Mouse (Mus musculus): Measurements from ENCODE around the gene Nutf2. TPM values are rescaled to one million over a fixed set of nuclear protein-coding genes. Genes with fewer than 3 reads are reported as not detected.

Gene Nutf2
- polyA plus RNA-seq, 2 experiments from 2014 or later = 9.9 to 48.7 TPM

Other genes starting within 250 kb of the Nutf2 start
- 10 to 100 TPM; 53.5 to 69.1 TPM for gene Ctcf, start 224.0 kb upstream of the Nutf2 start, polyA plus RNA-seq (2017; shearing (Covaris generic))
- 1 to 10 TPM in 1 of 2 experiments, under 1 TPM in 1; 0.99 to 2.3 TPM for gene Agrp, start 223.2 kb upstream of the Nutf2 start, polyA plus RNA-seq (2017; shearing (Covaris generic))
- gene Carmil2, start 174.3 kb upstream of the Nutf2 start, polyA plus RNA-seq (2017; shearing (Covaris generic)) = 1 to 10 TPM; 5.0 to 8.1 TPM
- gene Acd, start 159.5 kb upstream of the Nutf2 start, polyA plus RNA-seq (2017; shearing (Covaris generic)) = 100 to 1,000 TPM in 1 of 2 experiments, 10 to 100 TPM in 1; 70.0 to 102 TPM
- gene Pard6a, start 159.4 kb upstream of the Nutf2 start, polyA plus RNA-seq (2017; shearing (Covaris generic)) = 10 to 100 TPM; 10.1 to 13.9 TPM
- gene 4933405L10Rik, start 152.9 kb upstream of the Nutf2 start, polyA plus RNA-seq (2017; shearing (Covaris generic)) = not detected
- gene Enkd1, start 152.4 kb upstream of the Nutf2 start, polyA plus RNA-seq (2017; shearing (Covaris generic)) = 1 to 10 TPM; 2.7 to 2.8 TPM
- gene Gfod2, start 101.9 kb upstream of the Nutf2 start, polyA plus RNA-seq (2017; shearing (Covaris generic)) = 1 to 10 TPM; 2.6 to 3.7 TPM
- 1 to 10 TPM; 7.6 to 10.0 TPM for gene Ranbp10, start 33.2 kb upstream of the Nutf2 start, polyA plus RNA-seq (2017; shearing (Covaris generic))
- gene Tsnaxip1, start 32.8 kb upstream of the Nutf2 start, polyA plus RNA-seq (2017; shearing (Covaris generic)) = under 1 TPM in 1 of 2 experiments, not detected in 1; 0.19 TPM
- gene Cenpt, start 7.3 kb upstream of the Nutf2 start, polyA plus RNA-seq (2017; shearing (Covaris generic)) = 10 to 100 TPM; 14.1 to 23.3 TPM
- gene Thap11, start 5.4 kb upstream of the Nutf2 start, polyA plus RNA-seq (2017; shearing (Covaris generic)) = 1 to 10 TPM; 4.5 to 6.0 TPM
- gene Edc4, start 20.3 kb downstream of the Nutf2 start, polyA plus RNA-seq (2017; shearing (Covaris generic)) = 10 to 100 TPM; 30.2 to 66.0 TPM
- 1 to 10 TPM in 1 of 2 experiments, not detected in 1; 1.5 TPM for gene Nrn1l, start 33.0 kb downstream of the Nutf2 start, polyA plus RNA-seq (2017; shearing (Covaris generic))
- 10 to 100 TPM; 10.6 to 18.1 TPM for gene Pskh1, start 39.9 kb downstream of the Nutf2 start, polyA plus RNA-seq (2017; shearing (Covaris generic))
- gene Ctrl, start 73.3 kb downstream of the Nutf2 start, polyA plus RNA-seq (2017; shearing (Covaris generic)) = 1 to 10 TPM; 1.6 to 3.6 TPM
- gene Psmb10, start 77.9 kb downstream of the Nutf2 start, polyA plus RNA-seq (2017; shearing (Covaris generic)) = 100 to 1,000 TPM; 339 to 391 TPM
- gene Lcat, start 82.8 kb downstream of the Nutf2 start, polyA plus RNA-seq (2017; shearing (Covaris generic)) = under 1 TPM in 1 of 2 experiments, not detected in 1; 0.40 TPM
- gene Slc12a4, start 105.5 kb downstream of the Nutf2 start, polyA plus RNA-seq (2017; shearing (Covaris generic)) = 1 to 10 TPM; 4.5 to 7.2 TPM
- gene Dpep3, start 118.8 kb downstream of the Nutf2 start, polyA plus RNA-seq (2017; shearing (Covaris generic)) = not detected
- gene Dus2, start 130.8 kb downstream of the Nutf2 start, polyA plus RNA-seq (2017; shearing (Covaris generic)) = 10 to 100 TPM; 24.3 to 30.5 TPM
- gene Dpep2nb, start 145.4 kb downstream of the Nutf2 start, polyA plus RNA-seq (2017; shearing (Covaris generic)) = not detected
- 10 to 100 TPM in 1 of 2 experiments, 1 to 10 TPM in 1; 8.4 to 13.2 TPM for gene Ddx28, start 151.3 kb downstream of the Nutf2 start, polyA plus RNA-seq (2017; shearing (Covaris generic))
- 10 to 100 TPM; 28.1 to 32.3 TPM for gene Nfatc3, start 198.3 kb downstream of the Nutf2 start, polyA plus RNA-seq (2017; shearing (Covaris generic))